Mouse (Mus musculus) embryonic facial prominence, embryonic 14.5 days (tissue): Measurements from ENCODE around the gene Pitpnc1. TPM values are rescaled to one million over a fixed set of nuclear protein-coding genes. Genes with fewer than 3 reads are reported as not detected.

Source experiments
- ATAC-seq: fragments of 200-750 bp; cut with Nextera tagmentation; 2 replicates; pipeline ENCODE4 v1.8.0; 2017; ENCODE audit warnings: low read depth, moderate number of reproducible peaks, moderate TSS enrichment
- DNase-seq: peaks from one replicate; pipeline ENCODE4 v3.0.0-alpha.2; 2015; ENCODE audit warnings: low spot score
- H3K27ac ChIP-seq: fragments of 300-500 bp; sonication (generic); replicated peaks from 2 replicates; pipeline ENCODE4 v1.5.1; 2014; ENCODE audit warnings: low read depth, mild to moderate bottlenecking, low read length, moderate library complexity
- H3K27me3 ChIP-seq: fragments of 300-500 bp; sonication (generic); replicated peaks from 2 replicates; pipeline ENCODE4 v1.6.1; 2014; ENCODE audit warnings: low read length; ENCODE audit not compliant: control insufficient read depth, insufficient read depth
- H3K36me3 ChIP-seq: fragments of 300-500 bp; sonication (generic); 2 replicates; pipeline ENCODE4 v1.6.1; 2014; ENCODE audit warnings: low read length, mixed read lengths; ENCODE audit not compliant: control insufficient read depth, insufficient read depth
- H3K4me1 ChIP-seq: fragments of 300-500 bp; sonication (generic); 2 replicates; pipeline ENCODE4 v1.6.1; 2014; ENCODE audit warnings: antibody characterized with exemption, low read length; ENCODE audit not compliant: control insufficient read depth, insufficient read depth
- H3K4me2 ChIP-seq: fragments of 300-500 bp; sonication (generic); 2 replicates; pipeline ENCODE4 v1.6.1; 2014; ENCODE audit warnings: low read depth, mild to moderate bottlenecking, low read length, moderate library complexity, mixed read lengths
- H3K4me3 ChIP-seq: fragments of 300-500 bp; sonication (generic); 2 replicates; pipeline ENCODE4 v1.5.1; 2014; ENCODE audit warnings: low read depth, mild to moderate bottlenecking, low read length
- H3K9ac ChIP-seq: fragments of 300-500 bp; sonication (generic); 2 replicates; pipeline ENCODE4 v1.6.1; 2014; ENCODE audit warnings: low read depth, mild to moderate bottlenecking, low read length, moderate library complexity, mixed read lengths
- H3K9me3 ChIP-seq: fragments of 300-500 bp; sonication (generic); 2 replicates; pipeline ENCODE4 v1.6.1; 2016; ENCODE audit warnings: low read length; ENCODE audit not compliant: control insufficient read depth
- WGBS: fragments of 180-500 bp; shearing (Covaris S2); extraction: QIAGEN DNeasy Blood & Tissue Kit; methylation state at CpG from one replicate; pipeline ENCODE4 v1.1.7; 2014; 5-methylcytosine and 5-hydroxymethylcytosine counted together
- polyA plus RNA-seq: library from polyadenylated mRNA; unstranded; fragments of >200 nt; fragmentation: Nextera tagmentation; extraction: Ambion mirVana; gene quantifications from 2 replicates; pipeline ENCODE4 v1.2.1, GENCODE M21; 2014

The Pitpnc1 gene
- polyA plus RNA-seq, 1 experiment from 2014 or later: 20.6 TPM

GRCm38 (mm10) chr11:107248753-107249152, 221.7 kb downstream of the Pitpnc1 start:
- no peaks in the 10 kb centered on the region for H3K27me3 ChIP-seq
- no peak for DNase-seq
- WGBS: 88% methylated on average over 7 of the region's 7 CpGs
- no peak for ATAC-seq
- H3K36me3 ChIP-seq: peaks cover 39% of the 10 kb centered on the region
- no peak overlapping the region for H3K9ac ChIP-seq
- H3K9me3 ChIP-seq: peaks cover 5% of the 10 kb centered on the region; the same call in 1 of the 2 replicates
- no peak overlapping the region for H3K27ac ChIP-seq
- H3K4me3 ChIP-seq: no peak overlapping the region
- no peak overlapping the region for H3K4me2 ChIP-seq
- no peaks in the 10 kb centered on the region for H3K4me1 ChIP-seq

GRCm38 (mm10) chr11:107245657-107246056, 224.8 kb downstream of the Pitpnc1 start:
- Histone ChIP-seq H3K4me2 (no peak overlapping the region), H3K9ac (no peak overlapping the region), H3K9me3 (peaks cover 5% of the 10 kb centered on the region; the same call in 1 of the 2 replicates), H3K36me3 (peaks cover 24% of the 10 kb centered on the region; the same call in 1 of the 2 replicates), H3K27ac (no peak overlapping the region), H3K4me3 (no peak overlapping the region), H3K27me3 (no peaks in the 10 kb centered on the region), H3K4me1 (no peaks in the 10 kb centered on the region)
- 85% methylated on average over 7 of the region's 7 CpGs for WGBS
- no peak for ATAC-seq
- DNase-seq: no peak

GRCm38 (mm10) chr11:107243126-107243525, 227.4 kb downstream of the Pitpnc1 start:
- Histone ChIP-seq H3K27me3 (no peaks in the 10 kb centered on the region), H3K4me3 (no peak overlapping the region), H3K4me1 (no peaks in the 10 kb centered on the region), H3K9me3 (peaks cover 5% of the 10 kb centered on the region; the same call in 1 of the 2 replicates), H3K9ac (no peak overlapping the region), H3K36me3 (0 out of 2 replicates have a peak, but pooled peaks cover 8% of the 10 kb centered on the region), H3K27ac (no peak overlapping the region), H3K4me2 (no peak overlapping the region)
- 87% methylated on average over 6 of the region's 6 CpGs for WGBS
- no peak for ATAC-seq
- no peak for DNase-seq

- Histone ChIP-seq H3K9me3 (peaks cover 5% of the 10 kb centered on the region; the same call in 1 of the 2 replicates), H3K27ac (no peak overlapping the region), H3K4me2 (no peak overlapping the region), H3K4me3 (no peak overlapping the region), H3K36me3 (0 out of 2 replicates have a peak, but pooled peaks cover 8% of the 10 kb centered on the region), H3K4me1 (no peaks in the 10 kb centered on the region), H3K27me3 (no peaks in the 10 kb centered on the region), H3K9ac (no peak overlapping the region)
- no peak for DNase-seq
- no peak for ATAC-seq
- 87% methylated on average over 7 of the region's 7 CpGs for WGBS
Measured at GRCm38 (mm10) chr11:107241678-107242077, 228.8 kb downstream of the Pitpnc1 start.

- Histone ChIP-seq H3K4me2 (no peak overlapping the region), H3K27ac (no peak overlapping the region), H3K4me3 (no peak overlapping the region), H3K9ac (no peak overlapping the region), H3K9me3 (no peaks in the 10 kb centered on the region), H3K27me3 (no peaks in the 10 kb centered on the region), H3K36me3 (0 out of 2 replicates have a peak, but pooled peaks cover 5% of the 10 kb centered on the region), H3K4me1 (no peaks in the 10 kb centered on the region)
- DNase-seq (no peak), ATAC-seq (no peak)
- WGBS: 92% methylated on average over 6 of the region's 6 CpGs
Measured at GRCm38 (mm10) chr11:107238506-107238905, 232.0 kb downstream of the Pitpnc1 start.

GRCm38 (mm10) chr11:107237532-107237931, 233.0 kb downstream of the Pitpnc1 start:
- no peak overlapping the region for H3K27ac ChIP-seq

DNA sequence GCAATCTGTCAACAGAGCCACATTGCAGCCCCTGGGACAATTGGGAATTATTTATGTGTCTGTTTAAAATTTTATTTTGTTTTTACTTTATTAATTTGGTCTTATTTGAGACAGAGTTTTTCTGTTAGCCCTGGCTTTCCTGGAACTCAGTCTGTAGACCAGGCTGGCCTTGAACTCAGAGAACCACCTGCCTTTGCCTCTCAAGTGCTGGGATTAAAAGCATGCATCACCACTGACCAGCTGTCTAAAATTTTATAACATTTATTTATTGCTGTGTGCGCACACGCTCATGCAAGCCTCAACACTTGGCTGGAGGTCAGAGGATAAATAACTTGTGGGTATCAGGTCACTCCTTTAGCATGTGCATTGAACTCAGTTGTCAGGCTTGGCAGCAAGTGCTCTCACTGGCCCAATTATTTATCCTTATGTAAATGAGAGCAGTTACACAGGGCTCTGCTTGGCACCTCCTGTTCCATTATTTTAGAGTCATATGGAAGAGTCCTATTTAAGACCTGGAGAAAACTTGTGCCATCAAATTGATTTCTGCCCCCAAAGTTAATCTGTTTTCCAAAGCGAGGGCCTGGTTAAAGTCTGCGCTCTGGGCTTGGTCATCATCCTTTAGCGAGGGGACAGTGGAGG, 237.1 kb downstream of the Pitpnc1 start:
- no peaks in the 10 kb centered on the region for H3K4me1 ChIP-seq
- H3K4me3 ChIP-seq: no peak overlapping the region
- no peaks in the 10 kb centered on the region for H3K9me3 ChIP-seq
- WGBS: 92% methylated on average over 5 of the region's 5 CpGs
- H3K9ac ChIP-seq: no peak overlapping the region
- ATAC-seq (peak; percentile 37; the same call in 1 of the 2 replicates), DNase-seq (peak; percentile 51)
- H3K27ac ChIP-seq: no peak overlapping the region
- no peaks in the 10 kb centered on the region for H3K27me3 ChIP-seq
- no peak overlapping the region for H3K4me2 ChIP-seq
- peaks cover 24% of the 10 kb centered on the region for H3K36me3 ChIP-seq

More at GRCm38 (mm10) chr11:107237532-107237931, 233.0 kb downstream of the Pitpnc1 start:
- Histone ChIP-seq H3K36me3 (0 out of 2 replicates have a peak, but pooled peaks cover 11% of the 10 kb centered on the region), H3K4me1 (no peaks in the 10 kb centered on the region), H3K4me3 (no peak overlapping the region), H3K4me2 (no peak overlapping the region), H3K9me3 (no peaks in the 10 kb centered on the region), H3K27me3 (no peaks in the 10 kb centered on the region), H3K9ac (no peak overlapping the region)
- no peak for ATAC-seq
- 85% methylated on average over 4 of the region's 4 CpGs for WGBS
- DNase-seq: no peak

- H3K4me1 ChIP-seq: no peaks in the 10 kb centered on the region
- DNase-seq (peak; percentile 38), ATAC-seq (peak; percentile 71; the same call in 1 of the 2 replicates)
- 75% methylated on average over 10 of the region's 10 CpGs for WGBS
- no peaks in the 10 kb centered on the region for H3K27me3 ChIP-seq
- no peak overlapping the region for H3K9ac ChIP-seq
- H3K36me3 ChIP-seq: peaks cover 38% of the 10 kb centered on the region
- H3K9me3 ChIP-seq: no peaks in the 10 kb centered on the region
- no peak overlapping the region; the same call in 1 of the 2 replicates for H3K27ac ChIP-seq
- H3K4me2 ChIP-seq: no peak overlapping the region
- H3K4me3 ChIP-seq: no peak overlapping the region
Measured at GRCm38 (mm10) chr11:107230128-107230527, 240.4 kb downstream of the Pitpnc1 start.

DNA sequence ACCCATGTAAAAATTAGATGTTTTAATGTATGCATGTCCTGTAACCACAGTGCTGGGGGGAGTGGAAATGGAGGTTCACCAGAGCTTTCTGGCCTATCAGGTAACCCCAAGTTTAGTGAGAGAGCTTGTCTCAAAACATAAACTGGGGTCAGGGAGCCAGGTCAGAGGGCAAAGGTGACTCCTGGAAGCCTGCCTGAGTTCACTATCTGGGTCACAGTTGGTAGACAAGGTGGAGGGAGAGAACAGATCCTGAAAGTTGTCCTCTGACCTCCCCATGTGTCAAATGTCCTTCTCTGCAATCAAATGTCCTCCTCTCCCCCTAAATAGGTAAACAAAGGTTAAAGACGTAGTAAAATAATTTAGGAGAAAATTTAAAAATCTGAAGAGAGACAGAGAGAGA, 244.1 kb downstream of the Pitpnc1 start:
- H3K36me3 ChIP-seq: peaks cover 21% of the 10 kb centered on the region; the same call in 1 of the 2 replicates
- H3K4me3 ChIP-seq: no peak overlapping the region
- no peak overlapping the region for H3K9ac ChIP-seq
- DNase-seq (no peak), ATAC-seq (no peak)
- peaks cover 4% of the 10 kb centered on the region; the same call in 1 of the 2 replicates for H3K4me1 ChIP-seq
- no peak overlapping the region for H3K27ac ChIP-seq
- H3K27me3 ChIP-seq: no peaks in the 10 kb centered on the region
- no peaks in the 10 kb centered on the region for H3K9me3 ChIP-seq
- WGBS: 86% methylated on average over 1 of the region's 1 CpGs
- no peak overlapping the region for H3K4me2 ChIP-seq
